Mouse (Mus musculus) erythroblast, embryonic 14.5 days (primary cell): ENCODE measurements around the gene Rps23.

ENCODE experiments used
- GATA1 ChIP-seq: IDR thresholded peaks from 2 replicates; pipeline ENCODE4 v1.6.1; 2012; ENCODE audit warnings: low read length, inconsistent platforms, mixed read lengths
- TAL1 ChIP-seq: IDR thresholded peaks from 3 replicates; pipeline ENCODE4 v1.6.1; 2012; ENCODE audit warnings: low read length, inconsistent platforms, mixed read lengths

DNA sequence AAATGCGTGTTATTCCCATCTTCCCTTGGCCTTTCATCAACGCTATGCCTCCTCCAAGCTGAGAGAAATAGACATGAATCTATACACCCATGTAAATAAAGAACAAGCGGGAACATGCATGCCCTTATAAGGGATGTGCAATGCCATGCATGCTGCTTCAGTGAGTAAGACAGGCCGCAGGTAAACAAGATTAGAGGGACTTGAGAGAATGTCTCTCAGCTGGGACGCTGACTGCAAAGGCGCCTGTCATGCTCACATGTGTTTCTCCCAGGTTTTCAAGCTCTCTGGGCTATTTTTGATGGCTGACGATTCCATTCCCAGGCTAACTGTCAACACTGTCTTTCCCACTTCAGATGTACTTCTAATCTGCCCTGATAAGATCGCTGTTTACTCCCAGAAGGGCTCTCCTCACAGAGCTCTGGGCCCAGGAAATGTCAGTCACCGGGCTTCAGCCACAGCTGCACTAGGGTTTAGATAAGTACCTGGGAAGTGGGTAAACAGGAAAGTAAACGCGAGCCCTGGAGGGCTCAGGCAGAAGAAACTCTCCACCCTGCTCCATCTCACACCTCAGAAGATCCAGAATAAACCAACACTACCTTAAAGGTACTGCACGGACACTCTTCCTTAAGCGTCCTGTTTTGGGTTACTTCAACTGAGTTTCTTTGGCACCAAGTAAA is 36.8 kb upstream of the Rps23 start:
- TF ChIP-seq TAL1 (no peak), GATA1 (no peak)
